Mouse (Mus musculus) lung, postnatal 0 days (tissue): ENCODE measurements around the gene Znrf4.

Source experiments
- CTCF ChIP-seq: IDR thresholded peaks from 2 replicates; pipeline ENCODE4 v1.5.1; 2016; ENCODE audit warnings: antibody characterized with exemption, mild to moderate bottlenecking
- EP300 ChIP-seq: IDR thresholded peaks from 2 replicates; pipeline ENCODE4 v1.6.1; 2016; ENCODE audit warnings: antibody characterized with exemption, mild to moderate bottlenecking, control low read depth

DNA sequence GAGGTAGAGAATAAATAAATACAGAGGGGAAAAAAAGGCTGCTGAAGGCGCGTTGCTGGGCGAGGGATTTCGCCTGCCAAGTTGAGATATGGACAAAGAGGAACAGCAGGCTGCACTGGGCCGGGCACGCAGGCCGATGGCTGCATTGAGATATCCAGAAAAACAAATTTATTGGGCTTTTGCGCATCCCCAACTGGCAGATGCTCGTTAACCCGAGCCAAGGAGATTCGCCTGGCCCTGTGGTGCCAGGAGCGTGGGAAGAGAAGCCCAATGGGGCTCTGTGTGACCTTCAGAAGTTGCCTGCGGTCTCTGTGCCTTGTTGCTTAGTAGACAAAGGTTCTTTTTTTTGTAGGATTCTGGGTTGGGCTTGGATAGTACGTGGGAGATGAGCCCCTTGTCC lies 24.0 kb upstream of the Znrf4 start:
- TF ChIP-seq CTCF (no peak), EP300 (no peak)
